Mouse (Mus musculus): ENCODE measurements around the gene Ilf2. TPM values are rescaled to one million over a fixed set of nuclear protein-coding genes. Genes with fewer than 3 reads are reported as not detected.
A peak's percentile ranks its signal among the peaks of the same experiment; 100 is the strongest.

Gene Ilf2
- total RNA-seq, 2 experiments from 2014 or later: 83.1 to 84.0 TPM

GRCm38 (mm10) chr3:90461935-90462334, 14.0 kb upstream of the Ilf2 start:
- no peak for DNase-seq (ENCODE audit: low spot score in 2 of 2)

- DNase-seq (ENCODE audit: low spot score in 2 of 2): no peak
These were observed 13.3 kb upstream of the Ilf2 start for GRCm38 (mm10) chr3:90462579-90462978.

GRCm38 (mm10) chr3:90464552-90465080, 11.3 kb upstream of the Ilf2 start:
- DNase-seq (ENCODE audit: low spot score in 2 of 2): no peak

GRCm38 (mm10) chr3:90465081-90465685, 10.7 kb upstream of the Ilf2 start:
- no peak for DNase-seq (ENCODE audit: low spot score in 2 of 2)

- no peak for DNase-seq (ENCODE audit: low spot score in 2 of 2)
These were observed 10.1 kb upstream of the Ilf2 start, which contains the start of gene Npr1 for GRCm38 (mm10) chr3:90465686-90466310. Gene Npr1, minus strand, starts transcription at chr3:90465866.

GRCm38 (mm10) chr3:90466311-90466766, 9.6 kb upstream of the Ilf2 start:
- DNase-seq (ENCODE audit: low spot score in 2 of 2): peak; percentile 48 to 80

- no peak for DNase-seq (ENCODE audit: low spot score in 2 of 2)
These were observed 8.2 kb upstream of the Ilf2 start for GRCm38 (mm10) chr3:90467618-90468300.

- peak in 1 of 2 experiments; percentile 56 for DNase-seq (ENCODE audit: low spot score in 2 of 2)
These were observed 3.7 kb upstream of the Ilf2 start for GRCm38 (mm10) chr3:90472213-90472612.

GRCm38 (mm10) chr3:90475151-90475830, 635 bp upstream of the Ilf2 start:
- DNase-seq (ENCODE audit: low spot score in 2 of 2): no peak

GRCm38 (mm10) chr3:90486998-90487397, 11.1 kb downstream of the Ilf2 start:
- DNase-seq (ENCODE audit: low spot score in 2 of 2): no peak

- DNase-seq (ENCODE audit: low spot score in 2 of 2): no peak
These were observed 12.7 kb downstream of the Ilf2 start for GRCm38 (mm10) chr3:90488576-90488975.

- peak; percentile 91 to 97 for DNase-seq (ENCODE audit: low spot score in 2 of 2)
These were observed 14.8 kb downstream of the Ilf2 start, which contains the start of gene Snapin for GRCm38 (mm10) chr3:90490696-90491256. Gene Snapin, minus strand, starts transcription at chr3:90491033.

GRCm38 (mm10) chr3:90491350-90491749, 15.4 kb downstream of the Ilf2 start:
- DNase-seq (ENCODE audit: low spot score in 2 of 2): peak in 1 of 2 experiments; percentile 44

- no peak for DNase-seq (ENCODE audit: low spot score in 2 of 2)
These were observed 18.1 kb downstream of the Ilf2 start for GRCm38 (mm10) chr3:90493831-90494540.

GRCm38 (mm10) chr3:90495850-90496525, 20.1 kb downstream of the Ilf2 start:
- no peak for DNase-seq (ENCODE audit: low spot score in 2 of 2)

- no peak for DNase-seq (ENCODE audit: low spot score in 2 of 2)
These were observed 21.7 kb downstream of the Ilf2 start for GRCm38 (mm10) chr3:90497597-90497996.

- no peak for DNase-seq (ENCODE audit: low spot score in 2 of 2)
These were observed 27.5 kb downstream of the Ilf2 start for GRCm38 (mm10) chr3:90503444-90503843.

GRCm38 (mm10) chr3:90505216-90505615, 29.3 kb downstream of the Ilf2 start:
- no peak for DNase-seq (ENCODE audit: low spot score in 2 of 2)

- no peak for DNase-seq (ENCODE audit: low spot score in 2 of 2)
These were observed 30.4 kb downstream of the Ilf2 start for GRCm38 (mm10) chr3:90506362-90506761.
